Comparison of ENCODE assay signal across 14 mouse cellular contexts in the genomic region with DNA sequence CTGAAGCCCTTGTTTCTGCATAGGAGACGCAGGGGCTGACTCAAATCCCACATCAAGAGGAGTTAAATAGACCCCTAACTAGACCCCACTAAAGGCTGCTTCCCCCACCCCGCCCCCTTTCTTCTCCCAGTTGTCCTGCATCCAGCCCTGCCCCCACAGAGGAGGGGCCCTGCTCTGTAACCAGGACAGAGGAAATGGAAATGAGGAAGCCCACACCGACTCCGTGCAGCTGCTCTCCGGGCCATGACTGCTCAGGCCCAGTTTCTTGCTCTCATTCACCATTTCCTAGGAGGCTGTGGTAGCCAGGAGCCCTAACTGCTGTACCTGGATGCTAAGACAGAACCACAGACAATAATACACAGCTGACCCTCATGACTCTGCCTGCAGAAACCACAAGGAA. TPM values are rescaled to one million over a fixed set of nuclear protein-coding genes. Genes with fewer than 3 reads are reported as not detected.
DNase-seq lines count a peak whose midpoint lies in the region; ATAC-seq and TF ChIP-seq lines count a peak whose summit lies in the region.
"Had no signal": no experiment of that assay in that cellular context is flagged by ENCODE, and none has a peak within 500 bp of the region (broad histone marks: within the 10 kb centered on the region; RNA-seq: fewer than 3 reads in every experiment).

No protein-coding gene starts in this region.

- no peak overlapping the region for H3K4me3 ChIP-seq in lung, adult 2 months (replicated peaks; ENCODE audit: extremely low read depth, low read depth, low read length)
- no peak overlapping the region for H3K4me3 ChIP-seq in forebrain, embryonic 13.5 days
- H3K4me3 ChIP-seq: hindbrain, embryonic 15.5 days; liver, embryonic 13.5 days had no signal

- intact Hi-C loops in heart, postnatal 25 days (cut with DNase I): no loop called here
- intact Hi-C loops in left cerebral cortex, postnatal 14 days (cut with DNase I): no loop called here

- peak; percentile 67; the same call in 1 of the 2 replicates for ATAC-seq in forebrain, embryonic 13.5 days
- ATAC-seq in megakaryocyte, adult 5-6 weeks (ENCODE audit: poor library complexity, severe bottlenecking): peak; percentile 53

- peaks cover 16% of the 10 kb centered on the region for H3K4me1 ChIP-seq in lung, adult 2 months (ENCODE audit: control insufficient read depth, insufficient read depth, low read length)
- peaks cover 10% of the 10 kb centered on the region for H3K4me1 ChIP-seq in forebrain, embryonic 13.5 days

- H3K27me3 ChIP-seq in forebrain, embryonic 13.5 days: no peaks in the 10 kb centered on the region
- H3K27me3 ChIP-seq: hindbrain, embryonic 15.5 days; liver, embryonic 13.5 days had no signal

- WGBS in lung, adult 2 months: 32% methylated on average over 5 of the region's 5 CpGs
- WGBS in forebrain, embryonic 13.5 days: 9% methylated on average over 5 of the region's 5 CpGs

- no peak overlapping the region for H3K27ac ChIP-seq in forebrain, embryonic 13.5 days
- H3K27ac ChIP-seq: hindbrain, embryonic 15.5 days; liver, embryonic 13.5 days had no signal

- TF ChIP-seq CTCF in lung, adult 2 months (IDR thresholded peaks at IDR 0.05; ENCODE audit: insufficient read depth, low read length): no peak

- H3K4me2 ChIP-seq in forebrain, embryonic 13.5 days: no peak overlapping the region
- H3K4me2 ChIP-seq: hindbrain, embryonic 15.5 days; liver, embryonic 13.5 days had no signal

- DNase-seq in heart, adult 11 months: peak; percentile 94
- no peak for DNase-seq in heart, postnatal 25 days (ENCODE audit: low spot score)
- DNase-seq in lung, postnatal 14 days: peak; percentile 21
- no peak for DNase-seq in lung, adult 2 months
- DNase-seq in cerebellum, adult 11 months: no peak
- no peak for DNase-seq in left cerebral cortex, postnatal 14 days (ENCODE audit: low spot score in 2 of 2)
- DNase-seq: adrenal gland, adult 2 months; cerebellum, adult 2 months; gastrocnemius, postnatal 14 days; liver, embryonic 13.5 days had no signal

- no peak for TF ChIP-seq POLR2A in lung, adult 2 months (IDR thresholded peaks at IDR 0.05; ENCODE audit: borderline replicate concordance, extremely low read depth, low read depth, low read length)

- no peaks in the 10 kb centered on the region for H3K9me3 ChIP-seq in forebrain, embryonic 13.5 days (replicated peaks)
- H3K9me3 ChIP-seq: G1E; hindbrain, embryonic 15.5 days; liver, embryonic 13.5 days had no signal

- H3K36me3 ChIP-seq in forebrain, embryonic 13.5 days (ENCODE audit: poor library complexity, severe bottlenecking): peaks cover 25% of the 10 kb centered on the region
- H3K36me3 ChIP-seq: G1E; hindbrain, embryonic 15.5 days had no signal

- no peak overlapping the region for H3K9ac ChIP-seq in forebrain, embryonic 13.5 days
- H3K9ac ChIP-seq: hindbrain, embryonic 15.5 days; liver, embryonic 13.5 days had no signal

RNA-seq across cellular contexts. Expression of gene Myo7a, which starts 36.9 kb away (rescaled TPM):
- total RNA-seq in heart, postnatal 25 days (2021): 1 to 10 TPM; 4.2 to 5.4 TPM
- 26.4 and 30.8 TPM in 2 replicates for polyA plus RNA-seq in lung, adult 2 months (2012; rRNA removed)
- 11.8 and 14.2 TPM in 2 replicates for polyA plus RNA-seq in forebrain, embryonic 13.5 days (2015; fragmentation: Nextera tagmentation; extraction: Ambion mirVana)
- total RNA-seq in megakaryocyte, adult 5-6 weeks (2015): 7.3 and 8.4 TPM in 2 replicates
- total RNA-seq in megakaryocyte, adult 5-6 weeks (2017): 12.7 and 13.9 TPM in 2 replicates
- 10 to 100 TPM; 12.4 to 13.7 TPM for total RNA-seq in left cerebral cortex, postnatal 14 days (2021)

Comparison
In these comparisons a context has a peak if more than half of its experiments do, and no peak if none do; other contexts are left out.
1. DNase-seq: peak in heart, adult 11 months (single experiment) and lung, postnatal 14 days (single experiment); none in heart, postnatal 25 days (single experiment), lung, adult 2 months (single experiment), cerebellum, adult 11 months (single experiment) and left cerebral cortex, postnatal 14 days (0 of 2).